Mouse (Mus musculus) hindbrain, postnatal 0 days (tissue): ENCODE measurements around the gene Spaca1. TPM values are rescaled to one million over a fixed set of nuclear protein-coding genes. Genes with fewer than 3 reads are reported as not detected.
"Not testable (repeated sequence)": the region's sequence is repeated elsewhere in the genome, so short reads cannot be mapped to it uniquely, and the experiment has no call there.

ENCODE experiments used
- ATAC-seq: fragments of 200-750 bp; cut with Nextera tagmentation; 2 replicates; pipeline ENCODE4 v1.8.0; 2017; ENCODE audit warnings: mild to moderate bottlenecking, moderate TSS enrichment, moderate library complexity
- DNase-seq: peaks from one replicate; pipeline ENCODE4 v3.0.0-alpha.2; 2015; ENCODE audit warnings: low spot score
- H3K27ac ChIP-seq: fragments of 300-500 bp; sonication (generic); 2 replicates; pipeline ENCODE4 v1.5.1; 2014; ENCODE audit warnings: mild to moderate bottlenecking
- H3K27me3 ChIP-seq: fragments of 300-500 bp; sonication (generic); 2 replicates; pipeline ENCODE4 v1.6.1; 2014; ENCODE audit warnings: low read length, mixed read lengths; ENCODE audit not compliant: insufficient read depth
- H3K36me3 ChIP-seq: fragments of 300-500 bp; sonication (generic); 2 replicates; pipeline ENCODE4 v1.6.1; 2014; ENCODE audit warnings: low read length, mixed read lengths; ENCODE audit not compliant: insufficient read depth
- H3K4me1 ChIP-seq: fragments of 300-500 bp; sonication (generic); 2 replicates; pipeline ENCODE4 v1.6.1; 2014; ENCODE audit warnings: antibody characterized with exemption, low read length, mixed read lengths; ENCODE audit not compliant: insufficient read depth
- H3K4me2 ChIP-seq: fragments of 300-500 bp; sonication (generic); 2 replicates; pipeline ENCODE4 v1.6.1; 2014; ENCODE audit warnings: low read depth, mild to moderate bottlenecking, low read length, moderate library complexity, mixed read lengths
- H3K4me3 ChIP-seq: fragments of 300-500 bp; sonication (generic); 2 replicates; pipeline ENCODE4 v1.5.1; 2014; ENCODE audit warnings: low read length
- H3K9ac ChIP-seq: fragments of 300-500 bp; sonication (generic); replicated peaks from 2 replicates; pipeline ENCODE4 v1.6.1; 2014; ENCODE audit warnings: mild to moderate bottlenecking, low read length, moderate library complexity, mixed read lengths
- H3K9me3 ChIP-seq: fragments of 300-500 bp; sonication (generic); 2 replicates; pipeline ENCODE4 v1.6.1; 2016; ENCODE audit warnings: low read length, mixed read lengths
- CTCF ChIP-seq: IDR thresholded peaks from 2 replicates; pipeline ENCODE4 v1.5.1; 2016; ENCODE audit warnings: antibody characterized with exemption, control low read depth, low read depth
- WGBS: fragments of 180-500 bp; shearing (Covaris S2); extraction: QIAGEN DNeasy Blood & Tissue Kit; methylation state at CpG from one replicate; pipeline ENCODE4 v1.1.7; 2014; 5-methylcytosine and 5-hydroxymethylcytosine counted together
- polyA plus RNA-seq: library from polyadenylated mRNA; unstranded; fragments of >200 nt; fragmentation: Nextera tagmentation; extraction: Ambion mirVana; gene quantifications from 2 replicates; pipeline ENCODE4 v1.2.1, GENCODE M21; 2015
- total RNA-seq: library from RNA; depleted of rRNA; stranded (reverse); fragments of >200 nt; gene quantifications from 2 replicates; pipeline ENCODE4 v1.2.3, GENCODE M21; 2014; rRNA removed

The Spaca1 gene
- total RNA-seq: 0.22 and 0.42 TPM in 2 replicates
- polyA plus RNA-seq: 1.4 TPM in 2 replicates

- Histone ChIP-seq H3K4me1 (no peaks in the 10 kb centered on the region), H3K9me3 (no peaks in the 10 kb centered on the region), H3K36me3 (no peaks in the 10 kb centered on the region), H3K4me3 (peak within 1 kb of the TSS; percentile 23; the same call in 1 of the 2 replicates), H3K4me2 (peak within 1 kb of the TSS; percentile 50), H3K27ac (no peak within 1 kb of the TSS), H3K9ac (peak within 1 kb of the TSS; percentile 30; the same call in 1 of the 2 replicates), H3K27me3 (no peaks in the 10 kb centered on the region)
- DNase-seq: peak; percentile 6
- WGBS: 49% methylated on average over 42 of the region's 46 CpGs
- ATAC-seq: 0 out of 2 replicates have a peak, but pooled peaks have one; percentile 51
- no peak for TF ChIP-seq CTCF
Observed at GRCm38 (mm10) chr4:34049571-34050255, at the start of gene Spaca1. Spaca1 (minus strand) TSS chr4:34050191.

GRCm38 (mm10) chr4:34087286-34087685, 37.3 kb upstream of the Spaca1 start:
- not testable (repeated sequence) for H3K27ac ChIP-seq, H3K27me3 ChIP-seq, H3K9ac ChIP-seq, ATAC-seq, H3K4me3 ChIP-seq, H3K36me3 ChIP-seq, H3K4me1 ChIP-seq, H3K4me2 ChIP-seq, DNase-seq, H3K9me3 ChIP-seq
- 85% methylated on average over 5 of the region's 5 CpGs for WGBS

- DNase-seq (no peak), ATAC-seq (no peak)
- Histone ChIP-seq H3K4me1 (no peaks in the 10 kb centered on the region), H3K9me3 (no peaks in the 10 kb centered on the region), H3K4me3 (no peak overlapping the region), H3K4me2 (no peak overlapping the region), H3K27me3 (no peaks in the 10 kb centered on the region), H3K36me3 (no peaks in the 10 kb centered on the region), H3K9ac (no peak overlapping the region), H3K27ac (no peak overlapping the region)
- no peak for TF ChIP-seq CTCF
- 73% methylated on average over 3 of the region's 3 CpGs for WGBS
Observed at GRCm38 (mm10) chr4:34081064-34081463, 31.1 kb upstream of the Spaca1 start.

- H3K9ac ChIP-seq: no peak overlapping the region
- no peaks in the 10 kb centered on the region for H3K4me1 ChIP-seq
- H3K4me3 ChIP-seq: no peak overlapping the region
- H3K36me3 ChIP-seq: no peaks in the 10 kb centered on the region
- no peak overlapping the region for H3K4me2 ChIP-seq
- no peak overlapping the region for H3K27ac ChIP-seq
- no peak for ATAC-seq
- no peaks in the 10 kb centered on the region for H3K9me3 ChIP-seq
- TF ChIP-seq CTCF: no peak
- WGBS: 77% methylated on average over 3 of the region's 5 CpGs
- no peaks in the 10 kb centered on the region for H3K27me3 ChIP-seq
- no peak for DNase-seq
Observed at GRCm38 (mm10) chr4:34069002-34069401, 19.0 kb upstream of the Spaca1 start.

GRCm38 (mm10) chr4:34058320-34058719, 8.3 kb upstream of the Spaca1 start:
- DNase-seq (no peak), ATAC-seq (no peak)
- Histone ChIP-seq H3K9me3 (no peaks in the 10 kb centered on the region), H3K4me1 (no peaks in the 10 kb centered on the region), H3K9ac (no peak overlapping the region), H3K4me2 (no peak overlapping the region), H3K27me3 (no peaks in the 10 kb centered on the region), H3K27ac (no peak overlapping the region), H3K36me3 (no peaks in the 10 kb centered on the region), H3K4me3 (no peak overlapping the region)
- no peak for TF ChIP-seq CTCF
- WGBS: 89% methylated on average over 1 of the region's 1 CpGs

- WGBS: 95% methylated on average over 2 of the region's 2 CpGs
Observed at GRCm38 (mm10) chr4:34026771-34027170, 23.2 kb downstream of the Spaca1 start.

GRCm38 (mm10) chr4:34021456-34021855, 28.5 kb downstream of the Spaca1 start:
- no peak for ATAC-seq

More at GRCm38 (mm10) chr4:34026771-34027170, 23.2 kb downstream of the Spaca1 start:
- no peak for TF ChIP-seq CTCF
- Histone ChIP-seq H3K4me1 (no peaks in the 10 kb centered on the region), H3K36me3 (no peaks in the 10 kb centered on the region), H3K27me3 (no peaks in the 10 kb centered on the region), H3K4me2 (no peak overlapping the region), H3K27ac (no peak overlapping the region), H3K4me3 (no peak overlapping the region), H3K9me3 (no peaks in the 10 kb centered on the region), H3K9ac (no peak overlapping the region)
- DNase-seq (no peak), ATAC-seq (no peak)

More at GRCm38 (mm10) chr4:34021456-34021855, 28.5 kb downstream of the Spaca1 start:
- no peaks in the 10 kb centered on the region for H3K27me3 ChIP-seq
- no peak overlapping the region for H3K27ac ChIP-seq
- H3K9ac ChIP-seq: no peak overlapping the region
- H3K4me2 ChIP-seq: no peak overlapping the region
- H3K36me3 ChIP-seq: no peaks in the 10 kb centered on the region
- no peak overlapping the region for H3K4me3 ChIP-seq
- no peak for TF ChIP-seq CTCF
- 40% methylated on average over 2 of the region's 2 CpGs for WGBS
- no peak for DNase-seq
- no peaks in the 10 kb centered on the region for H3K9me3 ChIP-seq
- H3K4me1 ChIP-seq: 0 out of 2 replicates have a peak, but pooled peaks cover 3% of the 10 kb centered on the region
